20 mouse cellular contexts compared by ENCODE assay signal in the genomic region with DNA sequence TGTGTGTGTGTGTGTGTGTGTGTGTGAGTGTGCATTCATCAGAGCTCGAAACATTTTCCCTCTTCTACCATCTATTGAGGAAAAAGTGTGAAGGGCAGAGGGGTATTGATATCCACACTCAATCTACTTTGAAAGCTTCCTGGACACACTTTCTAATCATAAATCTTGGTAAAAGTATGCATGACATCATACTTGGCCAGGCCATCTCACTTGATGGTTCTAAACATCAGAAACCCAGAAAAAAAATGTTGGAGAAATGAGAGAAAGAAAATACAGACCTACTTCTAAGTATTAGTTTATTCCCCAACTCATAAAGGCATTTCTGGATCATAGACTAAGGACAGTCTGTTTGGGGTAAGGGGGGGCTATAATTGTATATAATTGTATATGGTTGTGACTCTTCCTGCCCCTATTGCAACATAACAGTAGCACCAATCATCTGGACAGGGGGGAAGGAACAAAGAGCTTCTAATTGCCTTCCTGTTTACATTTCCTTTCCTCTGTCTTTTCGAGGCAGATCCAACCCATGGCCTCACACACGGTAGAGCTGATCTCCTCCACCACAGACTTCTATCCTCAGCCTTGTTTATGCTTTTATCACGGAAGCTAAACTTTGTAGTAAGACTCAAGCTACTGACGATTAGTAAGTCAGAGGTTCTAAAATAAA. TPM values are rescaled to one million over a fixed set of nuclear protein-coding genes. Genes with fewer than 3 reads are reported as not detected.
DNase-seq lines count a peak whose midpoint lies in the region; ATAC-seq and TF ChIP-seq lines count a peak whose summit lies in the region.
"Had no signal": no experiment of that assay in that cellular context is flagged by ENCODE, and none has a peak within 500 bp of the region (broad histone marks: within the 10 kb centered on the region; RNA-seq: fewer than 3 reads in every experiment).

No protein-coding gene starts in this region.

- DNase-seq in gastrocnemius, adult 2 months: no peak
- no peak for DNase-seq in gastrocnemius, postnatal 4 days (ENCODE audit: low spot score in 2 of 2)
- DNase-seq in lung, postnatal 10 days: no peak
- no peak for DNase-seq in embryonic facial prominence, embryonic 14.5 days (ENCODE audit: low spot score)
- DNase-seq in testis, postnatal 10 days (ENCODE audit: low spot score): no peak
- DNase-seq: cerebellum, adult 2 months; cerebellum, postnatal 10 days; embryo, embryonic 11 days; heart, adult 2 months; heart, postnatal 14 days had no signal

- 35% methylated on average over 5 of the region's 5 CpGs for WGBS in lung, embryonic 16.5 days
- 55% methylated on average over 5 of the region's 5 CpGs for WGBS in embryonic facial prominence, embryonic 14.5 days

- no peak overlapping the region for H3K4me3 ChIP-seq in gastrocnemius, adult 2 months
- no peak overlapping the region for H3K4me3 ChIP-seq in lung, embryonic 16.5 days (ENCODE audit: low read length)
- H3K4me3 ChIP-seq in embryonic facial prominence, embryonic 14.5 days (ENCODE audit: low read depth, low read length): no peak overlapping the region
- H3K4me3 ChIP-seq: embryonic facial prominence, embryonic 12.5 days; forebrain, embryonic 10.5 days; heart, adult 2 months; heart, embryonic 15.5 days; hindbrain, embryonic 13.5 days had no signal

- H3K4me2 ChIP-seq in lung, embryonic 16.5 days (ENCODE audit: low read depth, low read length): no peak overlapping the region
- H3K4me2 ChIP-seq in embryonic facial prominence, embryonic 14.5 days (ENCODE audit: low read depth, low read length): no peak overlapping the region
- H3K4me2 ChIP-seq: embryonic facial prominence, embryonic 12.5 days; heart, embryonic 11.5 days; heart, embryonic 15.5 days; hindbrain, embryonic 13.5 days had no signal

- peaks cover 6% of the 10 kb centered on the region; the same call in 1 of the 2 replicates for H3K4me1 ChIP-seq in lung, embryonic 16.5 days (replicated peaks; ENCODE audit: control insufficient read depth, insufficient read depth, low read length)
- H3K4me1 ChIP-seq in embryonic facial prominence, embryonic 14.5 days (ENCODE audit: control insufficient read depth, insufficient read depth, low read length): peaks cover 5% of the 10 kb centered on the region; the same call in 1 of the 2 replicates
- H3K4me1 ChIP-seq: forebrain, embryonic 10.5 days; heart, embryonic 15.5 days; hindbrain, embryonic 13.5 days had no signal

- peak; percentile 68 for ATAC-seq in lung, embryonic 16.5 days (ENCODE audit: low read depth)
- ATAC-seq in embryonic facial prominence, embryonic 14.5 days (ENCODE audit: low read depth): no peak
- no peak for ATAC-seq in erythroid progenitor cell, adult 5-6 weeks (replicated peaks; ENCODE audit: low FRiP score, poor library complexity, severe bottlenecking)
- ATAC-seq: forebrain, embryonic 14.5 days; hindbrain, postnatal 0 days had no signal

- H3K27ac ChIP-seq in gastrocnemius, adult 2 months: peak overlapping the region; percentile 51; the same call in 1 of the 2 replicates
- H3K27ac ChIP-seq in lung, embryonic 16.5 days (ENCODE audit: low read length): 0 out of 2 replicates have a peak overlapping the region, but pooled peaks have one; percentile 4
- 0 out of 2 replicates have a peak overlapping the region, but pooled peaks have one; percentile 21 for H3K27ac ChIP-seq in embryonic facial prominence, embryonic 14.5 days (replicated peaks; ENCODE audit: low read depth, low read length)
- H3K27ac ChIP-seq: embryonic facial prominence, embryonic 12.5 days; forebrain, embryonic 10.5 days; heart, adult 2 months; heart, embryonic 15.5 days; hindbrain, embryonic 13.5 days; hindbrain, postnatal 0 days had no signal

- peaks cover 10% of the 10 kb centered on the region; the same call in 1 of the 2 replicates for H3K36me3 ChIP-seq in lung, embryonic 16.5 days (ENCODE audit: control insufficient read depth, insufficient read depth, low read length)
- H3K36me3 ChIP-seq in embryonic facial prominence, embryonic 14.5 days (ENCODE audit: control insufficient read depth, insufficient read depth, low read length): peaks cover 80% of the 10 kb centered on the region

- intact Hi-C loops in gastrocnemius, adult 2 months (cut with DNase I): no loop called here

- H3K9ac ChIP-seq in lung, embryonic 16.5 days (ENCODE audit: low read length): no peak overlapping the region
- no peak overlapping the region for H3K9ac ChIP-seq in embryonic facial prominence, embryonic 14.5 days (ENCODE audit: low read depth, low read length)
- H3K9ac ChIP-seq: embryonic facial prominence, embryonic 12.5 days; heart, embryonic 15.5 days; hindbrain, embryonic 13.5 days had no signal

- no peaks in the 10 kb centered on the region for H3K27me3 ChIP-seq in lung, embryonic 16.5 days (ENCODE audit: control insufficient read depth, insufficient read depth, low read depth, low read length)
- no peaks in the 10 kb centered on the region for H3K27me3 ChIP-seq in embryonic facial prominence, embryonic 14.5 days (replicated peaks; ENCODE audit: control insufficient read depth, insufficient read depth, low read length)
- H3K27me3 ChIP-seq: CH12.LX; embryonic facial prominence, embryonic 12.5 days; hindbrain, embryonic 13.5 days had no signal

- H3K9me3 ChIP-seq in lung, embryonic 16.5 days (ENCODE audit: control insufficient read depth, low read length): no peaks in the 10 kb centered on the region
- no peaks in the 10 kb centered on the region for H3K9me3 ChIP-seq in embryonic facial prominence, embryonic 14.5 days (ENCODE audit: control insufficient read depth, low read length)
- H3K9me3 ChIP-seq: embryonic facial prominence, embryonic 12.5 days; forebrain, embryonic 10.5 days; heart, embryonic 15.5 days; hindbrain, embryonic 13.5 days had no signal

- no peak for TF ChIP-seq CTCF in gastrocnemius, adult 2 months (IDR thresholded peaks at IDR 0.05)

RNA-seq across cellular contexts. Expression of a gene that starts 7.1 kb away (rescaled TPM):
- 10 to 100 TPM; 35.5 to 75.4 TPM for total RNA-seq in gastrocnemius, adult 2 months (2021)
- 100 to 1,000 TPM; 234 to 294 TPM for total RNA-seq in gastrocnemius, postnatal 4 days (2021)
- 244 and 249 TPM in 2 replicates for polyA plus RNA-seq in lung, embryonic 16.5 days (2015; fragmentation: Nextera tagmentation; extraction: Ambion mirVana)
- polyA plus RNA-seq in embryonic facial prominence, embryonic 14.5 days (2014; fragmentation: Nextera tagmentation; extraction: Ambion mirVana): 330 and 352 TPM in 2 replicates
- total RNA-seq in erythroid progenitor cell, adult 5-6 weeks (2015; ENCODE audit: low replicate concordance): not detected in 2 replicates
- not detected in 2 replicates for total RNA-seq in erythroid progenitor cell, adult 5-6 weeks (2017; ENCODE audit: low replicate concordance)
- total RNA-seq: CH12.LX had no signal

RNA-seq across cellular contexts. Expression of a gene that starts 20.9 kb away (rescaled TPM):
- under 1 TPM; 0.15 to 0.22 TPM for total RNA-seq in gastrocnemius, adult 2 months (2021)
- 1 to 10 TPM; 2.2 to 2.5 TPM for total RNA-seq in gastrocnemius, postnatal 4 days (2021)
- polyA plus RNA-seq in lung, embryonic 16.5 days (2015; fragmentation: Nextera tagmentation; extraction: Ambion mirVana): 6.9 and 7.4 TPM in 2 replicates
- 10.2 and 14.1 TPM in 2 replicates for polyA plus RNA-seq in embryonic facial prominence, embryonic 14.5 days (2014; fragmentation: Nextera tagmentation; extraction: Ambion mirVana)
- 2.9 and 13.7 TPM in 2 replicates for total RNA-seq in erythroid progenitor cell, adult 5-6 weeks (2015; ENCODE audit: low replicate concordance)
- total RNA-seq in erythroid progenitor cell, adult 5-6 weeks (2017; ENCODE audit: low replicate concordance): 4.0 and 9.6 TPM in 2 replicates
- total RNA-seq: CH12.LX had no signal

Comparison
In these comparisons a context has a peak if more than half of its experiments do, and no peak if none do; other contexts are left out.
1. RNA of a gene that starts 7.1 kb away (total RNA-seq): 234 to 294 TPM in gastrocnemius, postnatal 4 days and 35.5 to 75.4 TPM in gastrocnemius, adult 2 months; not detected in erythroid progenitor cell, adult 5-6 weeks; every median in the first group is over 10 times any median in the second.
2. Peak in every context shown above with its lines, with median percentiles within 50 percentile points of each other: H3K27ac ChIP-seq.